Mouse (Mus musculus): ENCODE measurements around the gene Hjurp. TPM values are rescaled to one million over a fixed set of nuclear protein-coding genes. Genes with fewer than 3 reads are reported as not detected.

Hjurp gene
- total RNA-seq, 2 experiments from 2014 or later, result 124 to 130 TPM

DNA sequence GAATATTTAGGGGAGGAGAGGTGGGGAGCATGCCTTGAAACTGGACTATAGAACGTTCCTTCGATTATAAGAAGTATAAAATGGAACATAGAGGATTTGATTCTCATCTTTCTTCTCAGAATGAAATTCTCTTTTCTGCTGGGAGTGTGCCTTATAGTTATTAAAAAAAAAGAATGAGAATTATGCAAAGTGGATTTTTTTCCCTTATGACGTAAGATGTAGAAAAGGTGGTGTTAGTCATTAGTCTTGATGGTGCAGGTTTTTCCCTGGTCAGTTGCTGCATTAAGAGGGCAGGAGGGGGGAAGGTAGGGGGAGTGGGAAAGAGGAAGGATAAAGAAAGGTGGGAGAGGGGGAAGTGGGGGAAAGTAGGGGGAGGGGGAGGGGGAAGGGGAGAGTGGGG is 4.9 kb upstream of the Hjurp start:
- no peak for DNase-seq (ENCODE audit: low spot score in 2 of 2)

DNA sequence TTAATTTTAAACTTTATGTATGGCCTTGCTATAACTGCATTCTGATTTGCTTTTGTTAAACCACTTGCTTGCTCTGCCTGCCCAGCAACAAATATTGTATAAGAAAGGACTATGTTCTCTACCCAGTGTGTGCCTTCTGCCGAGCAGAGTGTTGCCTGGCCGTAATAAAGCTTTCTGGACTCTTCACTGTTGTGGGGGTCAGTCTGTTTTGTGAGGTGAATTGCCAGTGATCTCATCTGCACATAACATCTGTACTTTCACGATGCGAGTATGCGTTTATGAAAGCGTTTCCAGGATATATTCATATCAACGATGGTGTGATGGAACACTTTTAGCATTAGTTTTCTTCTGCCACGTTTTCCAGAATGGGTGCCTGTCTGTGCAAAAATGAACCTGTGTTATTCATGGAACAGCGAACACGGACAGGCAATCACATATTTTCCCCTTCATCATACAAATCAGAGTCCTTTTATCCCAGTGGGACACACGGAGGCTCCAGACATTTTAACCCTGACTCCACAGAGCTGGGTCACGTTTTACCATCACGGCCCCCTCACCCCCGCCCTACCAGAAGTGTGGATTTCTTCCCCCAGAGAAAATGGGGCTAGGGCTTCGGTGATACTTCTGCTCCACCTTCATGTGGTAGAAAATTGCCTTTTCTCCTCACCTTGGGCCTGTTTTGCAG is 2.7 kb upstream of the Hjurp start:
- DNase-seq (ENCODE audit: low spot score in 2 of 2), result no peak

DNA sequence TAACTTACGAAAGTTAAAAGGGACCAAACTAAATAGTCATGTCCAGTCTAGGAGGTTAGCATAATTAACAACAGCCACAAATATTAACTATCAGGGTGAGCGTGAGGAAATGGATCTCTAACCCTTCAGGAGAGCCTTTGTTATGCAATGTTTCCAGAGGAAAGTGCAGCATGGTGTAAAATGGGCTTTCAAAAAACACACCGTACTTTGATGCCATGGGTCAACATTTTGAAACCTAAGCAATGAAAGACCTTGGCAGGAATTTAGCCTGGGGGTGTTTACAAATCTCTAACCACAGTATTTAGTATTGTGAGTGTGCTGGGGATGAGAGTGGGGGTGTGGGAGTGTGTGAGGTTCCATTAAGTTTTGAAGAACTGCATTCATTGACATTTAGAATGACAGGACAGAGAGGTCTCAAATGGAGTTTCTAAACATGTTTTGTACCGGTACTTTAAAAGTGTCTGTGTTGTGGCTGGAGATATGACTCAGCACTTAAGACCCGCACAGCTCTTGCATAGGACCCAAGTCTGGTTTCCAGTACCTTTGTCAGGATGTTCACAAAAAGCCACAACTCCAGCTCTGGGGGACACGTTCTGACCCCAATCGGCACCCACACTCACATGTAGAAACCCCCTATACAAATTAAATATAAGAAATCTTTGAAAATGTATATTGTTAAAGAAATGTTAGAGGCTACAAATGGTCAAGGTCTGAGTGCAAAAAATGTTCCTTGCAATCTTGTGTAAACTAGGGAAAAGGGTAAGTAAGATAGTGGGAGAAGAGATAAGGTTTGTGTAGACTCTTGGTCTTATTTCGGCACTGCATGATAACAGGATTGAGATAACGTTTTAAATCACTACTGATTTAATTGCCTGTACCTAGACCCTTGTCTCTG is 1.9 kb upstream of the Hjurp start:
- DNase-seq (ENCODE audit: low spot score in 2 of 2), result no peak

DNA sequence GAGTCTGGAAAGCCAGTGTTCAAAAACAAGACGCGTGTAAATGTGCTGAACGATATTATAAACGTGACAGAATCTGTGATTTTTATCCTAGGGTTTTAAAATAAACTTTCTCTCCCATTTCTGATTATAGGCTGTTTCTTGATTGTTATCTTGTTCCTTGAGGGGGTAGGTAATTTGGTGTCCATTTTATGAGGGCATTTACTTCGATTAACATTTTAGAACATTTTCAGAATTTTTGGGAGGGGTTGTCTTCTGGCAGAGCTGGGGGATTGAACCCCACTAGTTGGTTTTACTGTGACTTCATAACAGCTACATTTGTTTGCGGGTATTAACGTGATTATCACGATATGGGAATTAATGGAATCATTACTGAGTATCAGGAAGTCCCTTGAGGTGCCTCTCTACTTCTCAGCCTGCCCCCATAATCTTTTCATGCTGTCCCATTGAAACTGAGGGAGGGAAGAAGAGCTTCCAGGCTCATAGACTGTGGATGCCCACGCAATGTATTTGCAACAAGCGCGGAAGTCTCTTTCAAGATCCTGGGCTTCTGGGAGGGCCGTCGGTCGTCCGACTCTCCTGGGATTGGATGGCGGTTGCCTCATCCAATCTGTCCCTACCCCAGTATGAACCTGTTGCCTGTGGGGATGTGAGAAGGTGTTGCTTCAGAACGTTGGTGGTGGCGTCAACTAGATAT is 532 bp upstream of the Hjurp start:
- DNase-seq (ENCODE audit: low spot score in 2 of 2), result no peak

DNA sequence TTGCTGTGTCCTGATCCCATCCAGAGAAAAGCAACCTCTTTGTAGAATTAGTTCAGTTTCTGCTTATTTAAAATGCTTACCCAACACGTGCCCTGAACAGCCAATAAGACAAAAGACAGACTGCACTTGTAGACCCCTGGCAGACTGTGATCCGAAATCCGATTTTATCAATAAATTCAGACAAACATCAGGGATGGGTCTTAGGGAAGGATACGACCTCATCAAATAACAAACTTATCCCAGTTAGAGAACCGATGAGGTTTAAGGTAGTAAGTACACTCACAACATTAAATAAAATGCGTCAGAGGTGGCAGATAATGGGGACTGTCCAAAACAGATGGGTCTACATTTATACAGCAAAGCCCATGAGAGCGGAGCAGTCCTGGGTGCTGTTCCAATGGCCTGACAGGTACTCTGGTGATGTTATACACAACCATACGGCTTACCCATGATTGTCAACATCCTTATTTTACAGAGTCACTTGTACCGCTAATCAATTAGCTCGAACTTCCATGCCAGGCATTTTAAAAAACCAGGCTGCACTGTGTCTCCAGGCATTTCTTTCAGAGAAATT is 822 bp downstream of the Hjurp start:
- peak in 1 of 2 experiments; percentile 5 for DNase-seq (ENCODE audit: low spot score in 2 of 2)

DNA sequence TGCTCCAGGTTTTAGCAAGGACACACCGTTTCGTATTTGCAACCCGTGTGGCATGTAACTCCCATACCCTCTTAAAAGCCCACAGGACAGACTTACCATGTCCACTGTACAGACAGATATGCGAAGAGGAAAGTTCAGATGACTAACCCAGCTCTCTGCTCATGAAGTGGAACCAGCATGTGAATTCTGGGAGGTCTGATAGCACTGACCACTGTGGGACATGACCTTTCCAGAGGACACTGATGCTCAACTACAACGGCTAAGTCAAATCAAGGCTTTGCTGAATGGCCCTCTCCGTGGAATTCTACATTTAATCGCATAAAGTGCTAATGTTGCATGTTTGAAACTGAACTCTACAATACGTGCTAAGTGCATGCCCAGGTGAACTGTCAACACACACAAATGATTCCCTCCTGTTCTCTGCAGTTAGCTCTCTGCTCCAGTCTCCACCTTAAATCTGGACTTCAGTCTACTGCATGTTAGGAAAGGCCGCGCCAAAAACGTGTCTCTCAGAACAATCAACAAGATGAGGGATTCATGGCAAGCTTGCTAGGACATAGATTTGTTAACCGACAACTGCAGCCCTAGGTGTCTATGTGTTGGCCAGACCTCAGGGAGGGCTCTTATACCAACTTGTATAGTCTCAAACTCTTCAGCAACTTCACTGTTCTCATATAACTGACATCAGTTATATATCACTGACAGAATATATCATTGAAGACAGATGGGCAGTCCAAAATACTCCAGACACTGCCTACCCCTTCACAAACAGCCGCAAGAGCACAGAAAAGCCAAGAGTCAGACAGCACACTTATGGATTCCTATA is 1.5 kb downstream of the Hjurp start:
- peak in 1 of 2 experiments; percentile 9 for DNase-seq (ENCODE audit: low spot score in 2 of 2)

DNA sequence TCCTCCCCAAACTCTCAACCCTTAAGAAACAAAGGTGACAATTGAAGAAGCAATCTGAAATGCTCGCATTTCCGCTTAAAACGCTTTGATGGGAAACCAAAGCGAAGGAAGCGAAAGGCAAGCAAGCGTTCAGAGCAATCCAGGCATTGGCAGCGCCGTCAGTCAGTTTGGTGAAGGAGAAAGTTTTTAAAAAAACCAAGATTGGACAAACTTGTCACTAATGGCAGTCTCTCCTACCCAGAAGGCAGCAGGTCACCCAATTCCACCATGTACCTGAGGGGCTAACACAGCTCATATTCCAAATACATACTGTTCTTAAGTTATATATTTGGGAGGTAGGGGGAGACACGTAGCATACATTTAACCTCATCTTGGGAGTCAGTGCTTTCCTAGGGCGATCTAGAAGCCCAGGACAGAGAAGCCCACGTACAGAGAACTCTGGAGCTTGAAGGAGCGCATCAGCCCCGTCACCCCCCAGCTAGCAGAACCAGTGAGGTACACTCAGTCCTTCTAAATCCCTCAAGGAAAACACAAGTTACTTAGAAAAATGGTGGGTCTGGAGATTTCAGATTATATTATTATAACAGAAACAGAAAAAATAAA is 2.3 kb downstream of the Hjurp start:
- no peak for DNase-seq (ENCODE audit: low spot score in 2 of 2)

DNA sequence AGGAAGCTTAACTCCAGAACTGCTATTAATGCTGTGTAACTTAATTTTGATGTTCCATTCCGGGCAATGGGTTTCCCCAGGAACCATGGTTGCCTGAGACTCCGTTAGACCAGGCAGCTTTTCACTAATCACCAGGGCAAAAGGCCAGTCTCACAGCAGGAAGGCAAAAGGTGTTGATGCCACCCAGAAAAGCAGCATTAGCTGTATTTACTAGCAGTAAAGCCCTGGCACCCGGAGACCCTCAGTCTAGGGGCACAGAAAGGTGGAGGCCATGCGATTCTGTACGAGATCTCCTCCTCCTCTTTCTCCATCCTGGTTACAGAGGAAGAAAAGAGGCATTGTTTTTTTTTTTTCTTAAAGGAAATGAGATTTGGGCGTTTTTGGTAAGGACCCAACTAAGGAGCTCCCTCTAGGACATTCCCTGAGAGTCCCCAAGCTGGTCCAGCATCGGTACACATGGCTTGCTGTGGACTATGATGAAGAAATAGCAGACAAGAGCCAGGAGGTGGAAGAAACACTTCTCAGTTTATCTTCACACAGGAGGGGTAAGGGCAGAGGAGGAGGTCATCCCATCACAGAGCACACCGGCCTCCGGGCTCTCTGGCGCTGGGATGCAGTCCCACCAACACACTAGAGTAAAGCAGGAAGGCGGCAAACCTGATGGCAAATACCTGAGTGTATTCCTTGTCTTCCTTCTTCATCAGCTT is 2.9 kb downstream of the Hjurp start:
- DNase-seq (ENCODE audit: low spot score in 2 of 2), result peak in 1 of 2 experiments; percentile 8

DNA sequence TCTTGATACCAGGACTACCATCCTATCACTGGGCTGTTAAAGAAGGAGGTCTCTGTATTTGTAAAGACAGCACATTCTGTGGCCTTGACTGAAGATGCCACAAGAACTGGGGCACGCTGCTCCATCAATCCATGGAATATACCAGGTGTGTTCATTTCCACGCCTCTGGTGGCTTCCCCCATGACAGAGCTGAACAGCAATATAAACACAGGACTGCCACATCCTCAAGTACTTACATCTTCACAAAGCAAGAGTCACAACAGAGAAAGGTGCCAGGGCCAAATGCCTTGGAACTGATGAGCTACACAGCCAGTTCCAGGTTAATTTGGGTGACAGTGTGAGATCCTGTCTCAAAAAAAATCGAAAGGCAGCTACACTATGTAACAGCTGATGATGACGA is 3.6 kb downstream of the Hjurp start:
- DNase-seq (ENCODE audit: low spot score in 2 of 2), result no peak

DNA sequence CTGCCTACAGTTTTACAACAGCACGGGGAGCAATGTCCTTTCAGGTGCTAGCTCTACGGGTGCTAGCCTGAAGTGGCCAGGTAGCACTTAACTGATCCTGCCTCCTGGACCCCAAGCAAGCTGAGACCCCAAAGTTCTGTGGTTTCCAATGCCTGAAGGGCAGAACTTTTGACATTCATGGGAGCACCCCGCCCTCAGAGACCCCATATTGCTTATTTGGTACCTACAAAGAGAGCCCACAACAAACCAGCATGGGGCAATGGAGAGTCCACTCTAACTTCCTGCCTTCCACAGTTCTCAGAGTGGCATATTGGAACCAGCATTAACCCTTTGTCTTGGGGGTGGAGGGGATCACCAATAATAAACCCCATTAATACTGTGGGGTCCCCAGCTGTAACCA is 4.1 kb downstream of the Hjurp start:
- peak in 1 of 2 experiments; percentile 12 for DNase-seq (ENCODE audit: low spot score in 2 of 2)

DNA sequence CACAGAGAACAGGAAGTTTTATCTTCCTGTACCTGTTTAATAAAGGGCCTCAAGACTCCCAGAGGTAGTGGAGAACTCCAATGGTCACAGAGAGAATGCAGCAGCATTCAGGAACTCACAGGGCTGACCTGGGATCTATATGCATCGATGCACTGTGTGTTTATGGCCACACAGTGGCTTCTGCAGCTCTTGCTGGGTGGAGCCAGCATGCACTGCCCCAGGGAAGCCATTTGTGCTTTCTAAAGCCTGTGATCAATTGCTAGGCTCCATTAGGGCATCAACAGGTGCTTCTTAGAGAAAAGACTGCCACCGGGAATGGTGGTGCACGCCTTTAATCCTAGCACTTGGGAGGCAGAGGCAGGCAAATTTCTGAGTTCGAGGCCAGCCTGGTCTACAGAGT is 4.6 kb downstream of the Hjurp start:
- DNase-seq (ENCODE audit: low spot score in 2 of 2), result peak in 1 of 2 experiments; percentile 4

DNA sequence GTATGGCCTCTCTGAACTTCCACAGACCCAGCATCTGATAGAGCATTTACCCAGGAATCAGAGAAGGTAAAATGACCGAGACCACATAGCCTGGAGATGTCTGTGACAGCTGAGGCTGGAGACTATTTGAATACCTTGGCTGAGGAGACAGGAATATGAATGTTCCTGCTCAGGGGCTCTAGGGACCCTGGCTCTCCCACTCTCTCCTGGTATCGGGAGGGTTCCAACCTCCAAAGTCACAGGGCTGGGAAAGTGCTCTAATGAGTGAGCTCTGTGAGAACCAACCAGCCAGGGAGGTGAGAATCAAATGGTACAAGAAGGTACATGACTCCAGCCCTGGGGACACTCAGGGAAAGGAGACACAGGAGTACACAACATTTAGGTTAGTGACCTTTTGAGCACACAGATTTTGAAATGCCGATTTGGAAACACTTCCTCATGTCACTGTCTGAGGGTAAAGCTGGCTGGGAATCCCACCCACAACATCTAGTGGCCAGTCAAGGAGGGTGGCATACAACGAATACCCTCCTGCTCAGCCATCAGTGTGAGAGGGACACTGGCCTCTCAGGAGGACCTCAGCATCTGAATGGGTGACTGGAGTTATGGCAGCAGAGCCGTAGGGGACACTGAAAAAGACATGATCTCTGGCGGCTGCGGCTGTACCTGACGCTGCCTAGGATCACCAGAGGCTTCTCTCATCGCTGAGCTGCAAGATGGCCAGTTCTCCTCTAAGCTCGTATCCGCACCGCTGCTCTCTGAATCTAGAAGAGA is 7.7 kb downstream of the Hjurp start:
- DNase-seq (ENCODE audit: low spot score in 2 of 2), result no peak

DNA sequence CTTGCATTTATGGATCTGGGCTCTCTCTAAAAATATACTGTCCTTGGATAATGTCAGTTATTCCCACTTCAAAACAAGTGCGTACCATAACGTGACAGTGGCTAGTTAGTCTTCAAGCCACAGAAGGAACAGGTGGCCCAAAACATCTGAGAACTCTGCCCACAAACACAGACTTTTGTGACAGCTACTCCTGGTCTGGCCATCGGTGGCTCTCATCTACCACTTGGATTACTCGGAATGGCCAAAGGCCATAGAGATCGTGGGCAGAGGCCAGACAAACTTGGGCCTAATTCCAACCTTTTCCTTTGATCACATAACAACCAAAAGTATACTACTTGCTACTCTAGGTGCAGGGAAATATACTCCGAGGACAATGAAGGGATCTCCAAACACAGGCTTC is 9.4 kb downstream of the Hjurp start:
- no peak for DNase-seq (ENCODE audit: low spot score in 2 of 2)

DNA sequence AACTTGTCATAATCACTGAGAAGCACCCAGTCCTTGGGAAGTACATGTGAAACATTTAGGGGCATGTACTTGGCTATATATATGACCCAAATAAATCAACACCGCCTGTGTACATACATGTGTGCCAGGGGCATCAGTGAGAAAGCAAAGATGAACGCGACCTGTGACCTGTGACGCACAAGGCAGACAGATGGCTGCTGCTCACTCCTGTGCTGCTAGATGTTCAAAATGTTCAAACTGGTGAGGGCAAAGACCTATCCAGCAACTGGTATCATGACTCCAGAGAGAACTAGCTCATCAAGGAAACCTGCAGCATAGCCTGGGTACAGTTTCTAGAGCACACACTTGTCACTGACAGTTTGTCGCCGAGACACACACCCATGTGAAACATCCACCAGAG is 9.9 kb downstream of the Hjurp start:
- DNase-seq (ENCODE audit: low spot score in 2 of 2), result no peak

DNA sequence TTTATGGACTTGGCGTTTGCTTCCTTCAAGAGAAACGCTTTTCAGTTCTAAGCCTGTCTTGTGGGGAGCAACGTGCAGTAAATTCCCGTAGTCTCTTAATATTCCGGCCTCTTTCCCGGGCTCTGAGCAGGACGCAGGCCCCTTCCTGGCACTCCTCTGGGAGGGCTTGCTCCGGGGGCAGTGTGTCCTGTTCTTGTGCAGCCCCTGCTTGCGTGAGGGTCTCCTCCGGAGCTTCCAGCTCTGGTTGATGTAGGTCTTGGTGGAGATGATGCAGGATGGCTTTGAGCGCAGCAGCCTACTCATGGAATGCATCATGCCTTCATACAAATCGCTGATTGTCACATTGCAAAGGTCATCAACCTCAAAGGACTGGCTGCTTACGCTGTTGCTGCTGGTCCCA is 11.3 kb downstream of the Hjurp start:
- no peak for DNase-seq (ENCODE audit: low spot score in 2 of 2)

DNA sequence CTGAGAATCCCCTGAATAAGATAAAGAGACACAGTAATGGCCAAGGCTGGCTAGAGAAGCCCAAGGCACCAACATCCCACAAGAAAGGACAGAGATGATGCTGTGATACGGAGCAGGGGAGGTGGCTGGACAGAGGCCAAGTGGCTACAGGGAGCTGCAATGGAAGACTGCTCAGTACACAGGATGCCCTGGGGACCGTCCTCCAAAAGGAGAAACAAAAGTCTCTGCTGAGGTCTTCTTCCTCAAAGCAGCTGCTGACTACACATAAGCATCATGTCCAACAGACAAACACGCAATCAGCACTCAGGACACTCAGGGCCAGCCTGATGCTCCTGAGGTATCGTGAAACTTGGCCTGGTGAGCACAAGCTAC is 12.6 kb downstream of the Hjurp start:
- no peak for DNase-seq (ENCODE audit: low spot score in 2 of 2)

DNA sequence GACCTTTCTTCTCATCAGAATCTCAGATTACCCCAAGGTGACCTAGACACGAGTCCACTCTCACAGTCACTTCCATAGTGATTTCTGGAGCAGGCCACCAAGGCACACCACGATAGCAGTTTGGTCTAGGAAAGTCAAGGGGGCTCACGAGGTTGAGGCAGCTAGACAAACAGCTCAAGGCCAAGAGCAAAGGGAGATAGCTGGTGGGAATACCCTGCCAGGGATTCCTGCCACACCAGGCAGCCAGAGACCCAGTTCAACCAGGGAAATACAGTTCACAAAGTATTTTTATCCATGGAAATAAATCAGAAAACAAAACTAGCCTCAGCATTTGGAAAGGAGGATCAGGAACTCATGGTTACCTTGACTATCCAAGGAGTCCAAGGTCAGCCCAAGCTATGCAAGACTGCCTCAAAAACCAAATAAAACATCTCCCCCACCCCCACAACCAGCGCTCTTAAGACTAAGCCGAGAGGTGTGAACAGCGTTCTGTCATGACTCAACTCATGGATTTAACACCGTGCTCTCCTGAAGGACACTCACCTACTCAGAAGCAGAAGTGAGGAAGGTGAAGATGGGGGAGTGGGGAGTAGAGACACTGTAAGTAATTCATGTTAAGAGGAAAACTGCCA is 13.1 kb downstream of the Hjurp start:
- no peak for DNase-seq (ENCODE audit: low spot score in 2 of 2)

DNA sequence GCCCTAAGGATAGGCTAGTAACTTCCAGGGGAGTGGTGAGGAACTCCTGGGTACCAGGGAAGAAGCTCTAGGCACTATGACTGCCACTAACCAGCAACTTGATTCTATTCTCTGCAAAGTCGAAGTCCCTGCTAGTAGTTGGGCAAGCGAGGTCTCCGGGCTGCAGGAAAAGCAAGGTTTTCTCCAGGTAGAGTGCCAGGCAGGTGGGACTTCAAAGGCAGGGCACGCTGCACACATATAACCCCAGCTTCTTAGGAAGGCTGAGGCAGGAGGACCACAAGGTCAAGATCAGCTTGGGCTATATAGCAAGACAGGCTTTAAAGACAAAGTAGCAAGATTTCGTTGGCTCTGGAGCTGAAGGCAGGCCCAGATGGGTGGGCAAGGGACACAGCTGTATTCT is 13.7 kb downstream of the Hjurp start:
- DNase-seq (ENCODE audit: low spot score in 2 of 2), result no peak

DNA sequence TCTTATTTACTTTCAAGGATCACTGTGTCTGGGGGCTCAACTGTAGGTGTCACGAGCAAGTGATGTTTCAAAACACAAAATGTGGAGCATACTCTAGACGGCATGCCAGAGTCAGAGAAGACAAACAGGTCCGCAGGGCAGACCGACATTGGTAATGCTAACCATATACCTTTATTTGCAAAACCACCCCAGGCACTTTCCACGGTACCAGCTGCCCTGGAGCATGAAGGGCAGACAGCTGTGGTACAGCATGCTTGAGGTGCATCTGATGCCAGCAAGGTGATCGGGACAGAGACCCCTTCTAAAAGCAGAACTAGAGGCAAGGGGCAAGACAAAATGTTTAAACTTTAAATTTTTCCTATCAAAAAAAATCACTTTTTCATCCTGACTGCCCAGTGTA is 14.5 kb downstream of the Hjurp start:
- DNase-seq (ENCODE audit: low spot score in 2 of 2), result no peak

Data from adrenal gland, postnatal 4 days (tissue).